Mouse (Mus musculus) thymus, postnatal 25 days (tissue): ENCODE measurements around the gene Mok.
A peak's percentile ranks its signal among the peaks of the same experiment; 100 is the strongest.

Source experiments
- DNase-seq: peaks from one replicate; pipeline ENCODE4 v3.0.0; 2022

The Mok gene

GRCm38 (mm10) chr12:110806301-110806970 is 34.3 kb downstream of the Mok start:
- no peak for DNase-seq

DNA sequence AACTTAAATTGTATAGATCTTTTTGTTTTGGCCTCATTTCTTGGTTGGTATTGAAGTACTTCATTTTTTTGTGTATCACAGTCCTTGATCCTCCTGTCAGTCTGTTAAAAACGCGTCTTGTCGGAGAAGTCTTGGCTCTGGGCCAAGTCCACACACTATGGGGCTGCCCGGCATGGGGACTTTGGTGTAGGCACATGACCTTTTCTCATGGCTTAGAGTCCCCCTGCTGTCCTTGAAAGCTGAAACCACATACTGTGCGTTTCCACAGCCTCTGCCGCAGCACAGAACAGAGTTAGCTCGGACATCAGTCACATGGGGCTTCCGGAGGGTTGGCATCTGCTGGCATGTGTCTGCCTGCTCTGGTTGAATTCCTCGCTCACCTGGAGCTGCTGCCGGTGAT is 36.5 kb downstream of the Mok start:
- no peak for DNase-seq

GRCm38 (mm10) chr12:110802674-110803297 is 38.0 kb downstream of the Mok start:
- no peak for DNase-seq

DNA sequence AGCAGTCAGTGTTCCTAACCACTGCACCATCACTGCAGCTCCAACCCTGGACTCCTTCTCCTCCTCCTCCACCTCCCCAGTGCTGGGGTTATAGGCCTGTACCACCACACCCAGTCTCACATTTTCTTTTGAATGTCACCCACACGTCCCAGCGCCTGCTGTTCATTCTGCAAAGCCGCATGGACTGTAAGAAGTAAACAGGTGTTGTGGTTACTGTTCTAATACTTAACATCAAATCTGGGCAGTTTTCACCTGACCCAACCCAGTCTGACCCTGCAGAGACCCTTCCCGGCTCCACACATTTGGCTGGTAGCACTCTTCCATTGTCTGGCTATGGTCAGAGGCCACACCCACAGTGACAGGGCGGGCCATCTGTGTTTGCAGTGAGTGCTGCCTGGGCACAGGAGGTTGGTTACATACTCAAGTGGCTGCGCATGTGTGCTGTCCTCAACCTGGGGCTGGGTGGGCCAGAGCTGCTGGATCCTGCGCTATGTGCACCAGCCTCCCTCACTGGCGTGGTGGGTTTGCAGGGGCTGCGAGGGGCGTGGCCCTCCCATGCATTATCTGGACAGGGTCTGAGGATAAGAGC is 38.8 kb downstream of the Mok start:
- DNase-seq, result no peak

DNA sequence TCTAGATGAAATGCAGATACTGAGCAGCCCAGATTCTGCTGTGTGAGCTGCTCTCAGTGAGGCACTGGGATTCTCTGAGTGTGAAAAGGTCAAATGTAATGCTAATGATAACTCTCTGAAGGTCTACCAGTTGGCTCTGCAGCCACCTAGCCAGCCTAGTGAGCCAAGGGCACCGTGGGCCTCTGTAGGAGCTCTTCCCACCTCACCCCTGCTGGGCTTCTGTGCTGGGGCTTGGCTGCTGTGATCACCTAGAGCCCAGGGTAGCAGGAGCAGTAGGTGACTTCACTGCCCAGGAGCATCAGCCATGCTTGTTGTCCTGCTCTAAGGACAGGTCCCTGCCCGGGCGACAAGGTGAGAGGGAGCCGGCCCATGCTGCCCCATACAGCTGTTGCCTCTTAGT is 41.5 kb downstream of the Mok start:
- no peak for DNase-seq

GRCm38 (mm10) chr12:110797842-110798431 is 42.8 kb downstream of the Mok start:
- no peak for DNase-seq

DNA sequence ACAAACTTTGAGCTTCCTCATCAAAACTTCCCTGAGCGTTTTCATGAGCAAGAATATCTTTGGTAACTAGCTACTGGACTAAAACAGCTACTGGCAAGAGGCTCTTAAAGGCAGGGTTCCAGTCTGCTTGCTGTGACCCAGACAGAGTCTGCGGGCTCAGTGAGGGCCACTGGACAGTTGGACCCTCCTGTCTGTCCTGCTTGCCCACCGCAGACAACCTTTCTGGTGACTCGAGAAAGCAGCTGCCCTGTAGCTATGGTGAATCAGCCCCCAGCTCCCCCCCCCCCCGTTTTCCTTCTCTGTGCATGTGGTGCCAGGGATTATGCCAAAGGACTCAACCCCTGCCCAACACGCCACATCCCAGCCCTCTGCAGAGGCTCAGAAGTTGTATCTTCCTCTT is 43.5 kb downstream of the Mok start:
- no peak for DNase-seq

- DNase-seq, result no peak
These were observed 44.0 kb downstream of the Mok start for GRCm38 (mm10) chr12:110796748-110797147.

DNA sequence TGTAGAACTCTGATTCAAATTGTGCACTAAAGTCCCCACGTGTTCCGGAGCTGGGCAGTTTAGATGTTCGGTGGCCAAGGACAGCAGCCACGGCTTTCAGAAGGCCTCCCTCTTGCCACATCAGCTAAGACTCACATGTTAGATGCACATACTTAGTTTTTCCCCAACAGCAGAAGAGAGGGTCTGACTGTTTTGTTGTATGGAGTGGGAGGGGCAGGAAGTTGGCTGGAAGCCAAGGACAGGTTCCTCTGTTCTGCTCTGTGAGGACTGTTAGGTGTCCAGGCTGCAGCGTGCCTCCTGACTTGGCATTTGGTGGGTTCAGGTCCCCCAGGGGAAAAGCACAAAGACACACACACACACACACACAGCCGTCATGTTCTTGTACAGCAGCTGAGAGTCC is 45.7 kb downstream of the Mok start:
- peak; percentile 23 for DNase-seq

GRCm38 (mm10) chr12:110791026-110791425 is 49.7 kb downstream of the Mok start:
- no peak for DNase-seq

GRCm38 (mm10) chr12:110790580-110790979 is 50.2 kb downstream of the Mok start:
- no peak for DNase-seq

DNA sequence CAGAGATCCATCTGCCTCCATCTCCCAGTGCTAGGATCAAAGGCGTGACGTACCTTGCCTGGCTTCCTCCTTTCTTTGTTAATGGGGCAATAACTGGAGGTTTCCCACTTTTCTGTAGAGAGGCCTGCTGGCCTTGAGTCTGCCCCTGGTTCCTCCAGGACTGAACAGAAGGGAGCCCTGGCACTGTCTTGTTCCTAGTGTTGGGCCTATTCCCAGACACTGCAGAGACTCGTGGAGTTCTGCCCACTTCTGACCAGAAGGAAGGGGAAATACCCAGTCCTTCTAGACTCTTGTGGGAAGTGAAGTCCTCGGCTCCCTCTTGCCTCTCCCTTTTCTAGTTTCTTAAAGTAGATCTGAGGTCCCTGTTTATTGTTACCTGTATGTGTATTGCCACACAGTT is 54.5 kb downstream of the Mok start:
- no peak for DNase-seq

- DNase-seq, result no peak
These were observed 56.5 kb downstream of the Mok start for GRCm38 (mm10) chr12:110784211-110784610.

DNA sequence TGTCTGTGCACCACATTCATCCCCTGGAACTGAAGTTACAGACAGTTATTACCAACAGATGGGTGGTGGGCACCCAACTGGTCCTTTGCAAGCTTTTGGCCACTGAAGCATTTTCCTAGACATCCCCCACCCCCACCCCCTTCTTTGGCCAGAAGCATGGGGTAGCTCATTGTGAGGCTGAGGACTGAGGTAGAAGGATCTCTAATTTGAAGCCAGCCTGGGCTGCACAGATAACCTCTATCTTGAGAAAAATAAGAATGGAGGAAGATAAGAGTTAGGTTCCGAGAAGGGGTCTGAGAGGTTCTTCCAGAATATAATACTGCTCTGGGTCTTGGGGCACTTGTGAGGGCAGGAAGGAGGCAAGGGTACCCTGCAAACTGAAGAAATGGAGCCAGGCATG is 58.5 kb downstream of the Mok start:
- no peak for DNase-seq

GRCm38 (mm10) chr12:110781181-110781580 is 59.6 kb downstream of the Mok start:
- no peak for DNase-seq

DNA sequence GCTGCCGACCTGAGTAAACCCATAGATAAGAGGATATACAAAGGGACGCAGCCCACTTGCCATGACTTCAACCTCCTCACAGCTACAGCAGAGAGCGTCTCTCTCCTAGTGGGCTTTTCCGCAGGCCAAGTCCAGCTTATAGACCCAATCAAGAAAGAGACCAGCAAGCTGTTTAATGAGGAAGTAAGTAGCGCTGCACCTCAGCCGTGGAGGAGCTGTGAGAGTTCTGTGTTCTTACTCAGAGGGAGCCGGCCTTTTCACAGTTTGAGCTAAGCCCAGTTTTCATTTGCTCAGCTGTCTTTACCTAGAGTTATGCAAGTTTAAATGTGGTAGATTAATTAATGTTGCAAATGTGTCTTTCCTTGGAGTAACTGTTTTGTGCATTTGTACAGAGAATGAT is 61.4 kb downstream of the Mok start:
- no peak for DNase-seq

- DNase-seq, result peak; percentile 22
These were observed 62.9 kb downstream of the Mok start for GRCm38 (mm10) chr12:110777853-110778252.

- peak; percentile 22 for DNase-seq
These were observed 64.9 kb downstream of the Mok start for GRCm38 (mm10) chr12:110775628-110776426.

- no peak for DNase-seq
These were observed 68.8 kb downstream of the Mok start for GRCm38 (mm10) chr12:110771961-110772360.

GRCm38 (mm10) chr12:110770479-110771247 is 70.1 kb downstream of the Mok start:
- peak; percentile 35 for DNase-seq

DNA sequence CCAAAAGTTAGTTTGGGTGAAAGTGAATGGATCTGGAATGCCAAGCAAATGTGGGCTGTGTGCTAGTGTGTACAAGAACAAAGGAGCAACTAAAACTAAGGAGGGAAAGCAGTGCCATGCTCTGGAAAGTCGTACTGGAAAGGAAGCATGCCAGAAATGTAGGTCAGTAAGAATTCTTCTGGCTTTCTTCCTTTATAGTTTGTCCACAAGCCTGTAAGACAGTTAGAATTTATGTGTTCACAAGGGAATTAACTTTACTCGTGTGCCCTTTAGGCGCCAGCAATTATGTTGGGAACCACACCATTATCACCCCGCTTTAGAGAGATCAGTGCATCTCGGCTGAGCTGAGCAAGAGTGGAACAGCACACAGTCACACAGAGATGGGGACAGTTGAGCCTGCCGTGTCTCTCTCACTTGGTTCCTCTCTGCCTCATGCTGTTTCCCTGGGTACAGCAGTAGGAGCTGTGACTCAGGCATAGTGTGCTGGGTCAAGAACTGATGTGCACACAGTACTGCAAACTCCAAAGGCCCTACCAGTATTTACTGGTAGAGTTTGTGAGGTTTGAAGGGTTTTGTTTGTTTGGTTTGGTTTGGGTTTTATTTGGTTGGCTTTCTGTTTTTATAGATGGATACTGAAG is 71.0 kb downstream of the Mok start:
- no peak for DNase-seq

DNA sequence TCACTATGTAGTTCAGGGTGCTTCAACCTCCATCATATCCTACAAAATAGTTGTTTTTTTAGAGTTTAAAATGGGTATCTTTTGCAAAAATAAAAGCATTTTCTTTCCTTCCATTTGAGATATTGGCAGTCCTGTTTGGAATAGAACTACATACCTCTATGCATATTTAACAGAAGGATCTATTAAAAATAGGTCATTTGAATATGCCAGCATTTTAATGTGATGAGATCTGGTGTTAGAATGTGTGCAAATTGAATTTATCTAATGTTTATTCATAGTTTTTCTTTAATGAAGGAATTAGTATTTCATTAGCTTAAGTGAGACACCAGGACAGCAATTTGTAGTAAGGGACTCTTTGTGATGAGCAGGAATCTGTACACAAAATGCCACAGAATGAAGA is 72.2 kb downstream of the Mok start:
- no peak for DNase-seq
